Mouse (Mus musculus) urinary bladder, postnatal 14 days (tissue): ENCODE measurements around the gene Col18a1.

Experiments
- DNase-seq: peaks from one replicate; pipeline ENCODE4 v3.0.0; 2021; ENCODE audit warnings: low spot score

Gene Col18a1

DNA sequence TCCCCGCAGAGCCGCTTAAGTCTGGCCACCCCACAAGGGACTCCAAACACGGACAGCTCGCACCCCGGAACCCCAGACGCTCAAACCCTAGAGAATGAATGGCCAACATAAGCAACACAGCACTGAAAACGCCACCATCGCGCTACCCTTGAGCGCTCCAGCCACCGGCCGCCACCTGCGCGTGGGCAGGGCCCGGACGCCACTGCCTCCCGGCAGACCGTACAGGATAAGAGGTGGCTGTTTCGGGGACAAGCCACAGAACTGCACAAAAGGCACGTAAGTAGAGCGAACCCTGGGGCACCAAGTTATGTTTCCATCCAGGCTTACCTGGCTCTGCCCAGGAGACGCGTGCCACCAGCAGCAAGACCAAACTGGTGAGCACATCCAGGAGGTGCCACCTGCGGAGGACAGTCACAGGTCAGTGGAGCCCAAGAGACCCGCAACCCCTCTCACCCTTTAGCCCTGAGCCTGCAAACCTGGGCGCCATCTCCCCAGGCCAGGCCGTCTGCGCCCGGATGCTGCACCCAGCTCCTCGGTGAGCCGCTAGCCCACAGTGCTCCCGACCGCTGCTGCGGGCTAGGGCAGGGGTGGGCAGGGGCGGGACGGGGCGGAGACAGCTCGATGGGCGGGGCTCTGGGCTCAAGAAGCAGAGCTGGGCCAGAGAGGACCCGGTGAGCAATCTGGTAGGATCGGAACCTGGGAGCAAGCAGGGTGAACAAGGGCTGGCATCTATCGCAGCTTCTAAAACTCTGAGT lies at the start of gene Col18a1:
Gene Col18a1 (minus strand): TSS at position 586 of the 755 bp plus-strand sequence.
- DNase-seq = peak; percentile 72

GRCm38 (mm10) chr10:77215641-77216040 lies 49.3 kb upstream of the Col18a1 start:
- no peak for DNase-seq

DNA sequence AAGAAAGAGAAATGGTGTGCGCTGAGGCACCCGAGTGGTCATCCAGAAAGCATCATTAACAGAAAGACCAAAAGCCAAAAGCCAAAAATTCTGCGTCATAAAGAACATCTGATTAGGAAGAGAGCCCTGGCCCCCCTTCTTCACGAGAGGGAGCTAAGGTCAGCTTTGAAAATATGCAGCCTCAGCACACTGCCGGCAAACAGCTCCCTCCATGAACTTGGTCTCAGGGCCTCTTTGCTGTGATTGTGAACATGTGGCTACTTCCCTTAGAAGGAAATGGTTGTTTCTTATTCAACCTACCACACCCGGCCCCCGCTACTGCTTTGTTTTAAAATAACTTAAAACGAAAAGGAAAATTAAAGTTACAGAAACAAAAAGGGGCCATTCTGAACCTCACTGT lies 48.2 kb upstream of the Col18a1 start:
- DNase-seq = no peak

GRCm38 (mm10) chr10:77213483-77213882 lies 47.1 kb upstream of the Col18a1 start:
- no peak for DNase-seq

- no peak for DNase-seq
Measured at GRCm38 (mm10) chr10:77212354-77213120, 46.2 kb upstream of the Col18a1 start.

DNA sequence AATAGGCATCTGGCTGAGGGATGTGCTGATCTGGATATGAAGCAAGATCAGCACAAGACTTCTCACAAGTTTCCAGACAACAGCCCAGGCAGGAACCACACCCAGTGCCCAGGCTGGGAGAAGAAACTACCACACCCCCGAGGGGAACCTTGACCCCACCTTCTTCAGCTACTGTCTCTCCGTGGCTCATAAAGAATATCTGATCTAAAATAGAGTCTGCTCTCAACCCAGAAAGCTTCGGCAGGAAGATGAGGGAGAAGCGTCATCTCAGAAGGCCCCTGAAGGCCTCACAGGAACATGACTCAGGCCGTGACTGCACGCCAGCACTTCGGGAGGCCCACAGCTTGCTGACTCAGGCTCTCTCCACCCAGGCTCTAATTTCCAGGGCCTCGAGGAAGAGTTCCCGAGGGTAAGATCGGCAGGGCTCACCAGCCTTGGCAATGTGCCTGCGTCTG lies 44.8 kb upstream of the Col18a1 start:
- peak; percentile 83 for DNase-seq

- DNase-seq = no peak
Measured at GRCm38 (mm10) chr10:77210666-77211065, 44.3 kb upstream of the Col18a1 start.

DNA sequence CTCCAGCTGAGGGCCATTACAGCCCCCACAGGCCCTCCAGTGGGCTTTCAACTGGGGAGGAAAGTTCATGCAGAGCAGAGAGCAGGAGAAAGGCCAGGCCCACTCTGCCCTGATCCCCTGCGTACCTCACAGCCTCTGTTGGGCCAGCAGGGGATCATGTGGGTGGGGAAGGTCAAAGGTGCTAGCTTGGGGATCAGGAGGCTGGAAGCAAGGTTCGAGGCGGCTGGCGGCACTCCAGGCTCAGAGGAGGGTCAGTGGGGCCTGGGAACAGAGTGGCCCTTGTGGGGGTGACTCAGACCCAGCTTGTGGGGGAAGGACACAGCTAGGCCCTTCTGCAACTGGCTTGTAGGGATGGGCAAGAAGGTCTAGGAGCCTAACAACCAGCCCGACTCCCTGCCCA lies 42.9 kb upstream of the Col18a1 start:
- DNase-seq = no peak

DNA sequence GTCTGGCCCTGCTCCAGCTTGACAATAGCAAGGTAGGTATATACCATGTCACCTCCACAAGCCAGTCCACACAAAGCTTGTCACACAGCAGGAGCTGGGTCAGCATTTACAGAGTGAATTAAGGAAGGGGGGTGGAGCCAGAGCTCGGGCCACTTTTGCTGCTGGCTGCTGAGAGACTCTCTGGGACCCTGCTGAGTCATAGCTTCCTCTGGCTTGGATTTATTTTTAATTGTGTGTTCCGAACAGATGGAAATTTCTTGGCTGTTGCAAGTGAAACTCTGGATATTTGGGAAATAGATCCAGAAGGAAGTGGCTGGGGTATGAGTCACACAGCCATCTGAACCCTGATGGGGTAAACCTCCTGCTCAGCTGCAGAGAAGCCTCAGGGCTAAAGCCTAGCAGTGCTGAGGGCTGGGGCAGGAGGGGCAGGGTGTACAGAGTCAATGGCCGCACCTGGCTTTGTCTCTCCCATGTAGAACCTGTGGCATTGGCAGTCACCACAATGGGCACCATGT lies 40.3 kb upstream of the Col18a1 start:
- DNase-seq = peak; percentile 61

DNA sequence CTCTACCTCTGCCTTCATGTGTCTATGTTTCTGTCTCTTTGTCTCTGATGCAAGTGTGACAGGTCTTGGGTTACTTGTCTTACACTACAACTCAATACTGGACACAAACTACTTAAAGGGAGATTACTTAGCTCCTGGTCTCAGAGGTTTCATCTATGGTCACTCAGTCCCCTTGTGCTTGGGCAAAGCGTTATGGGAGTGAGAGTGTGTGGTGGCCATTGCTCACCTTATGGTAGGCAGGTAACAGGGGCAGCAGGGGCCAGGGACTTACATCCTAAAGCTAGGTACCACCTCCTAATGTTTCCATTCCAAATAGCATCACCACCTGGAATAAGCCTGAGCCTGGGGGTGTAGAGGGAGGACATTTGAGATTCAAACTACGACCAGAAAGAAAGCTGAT lies 39.8 kb upstream of the Col18a1 start:
- DNase-seq = no peak

GRCm38 (mm10) chr10:77203960-77204359 lies 37.6 kb upstream of the Col18a1 start:
- no peak for DNase-seq

DNA sequence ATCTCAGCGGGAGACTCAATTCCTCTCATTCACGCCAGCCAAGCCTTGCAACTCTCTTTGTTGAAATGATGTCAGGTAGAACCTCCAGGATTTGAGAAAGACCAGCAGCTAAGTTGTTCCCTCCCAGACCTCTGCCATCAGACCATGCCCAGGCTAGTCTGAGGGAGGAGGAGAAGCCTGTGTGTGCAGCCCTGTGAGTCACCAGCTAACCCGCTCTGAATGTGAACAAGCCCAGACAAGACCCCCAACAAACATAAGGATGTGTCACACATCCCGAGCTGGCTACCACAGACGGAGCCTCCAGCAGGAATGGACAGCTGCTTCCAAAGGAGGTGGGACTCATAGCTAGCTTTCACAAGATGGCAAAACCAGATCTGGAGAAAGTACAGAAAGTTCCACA lies 35.6 kb upstream of the Col18a1 start:
- peak; percentile 62 for DNase-seq

- DNase-seq = no peak
Measured at GRCm38 (mm10) chr10:77200295-77200694, 33.9 kb upstream of the Col18a1 start.

- no peak for DNase-seq
Measured at GRCm38 (mm10) chr10:77199229-77199628, 32.9 kb upstream of the Col18a1 start.

GRCm38 (mm10) chr10:77197469-77198209 lies 31.3 kb upstream of the Col18a1 start:
- DNase-seq = no peak

DNA sequence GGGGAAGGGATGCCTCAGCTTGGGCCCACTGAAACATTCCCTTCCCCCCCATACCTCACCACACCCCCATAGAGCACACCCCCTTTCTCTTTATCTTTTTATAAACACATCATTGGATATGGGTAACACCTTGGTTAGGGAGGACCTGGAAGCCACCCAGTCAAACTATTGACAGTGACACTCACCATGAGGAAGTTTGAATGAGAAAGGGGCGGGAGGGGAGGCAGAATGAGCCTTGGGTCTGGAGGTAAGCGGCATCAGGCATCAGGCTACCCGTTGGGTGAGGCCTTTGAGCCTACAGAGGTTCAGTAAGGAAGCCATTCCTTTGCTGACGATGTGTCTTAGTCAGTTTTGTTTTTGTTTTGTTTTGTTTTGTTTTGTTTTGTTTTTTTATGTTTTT lies 30.3 kb upstream of the Col18a1 start:
- DNase-seq = no peak

DNA sequence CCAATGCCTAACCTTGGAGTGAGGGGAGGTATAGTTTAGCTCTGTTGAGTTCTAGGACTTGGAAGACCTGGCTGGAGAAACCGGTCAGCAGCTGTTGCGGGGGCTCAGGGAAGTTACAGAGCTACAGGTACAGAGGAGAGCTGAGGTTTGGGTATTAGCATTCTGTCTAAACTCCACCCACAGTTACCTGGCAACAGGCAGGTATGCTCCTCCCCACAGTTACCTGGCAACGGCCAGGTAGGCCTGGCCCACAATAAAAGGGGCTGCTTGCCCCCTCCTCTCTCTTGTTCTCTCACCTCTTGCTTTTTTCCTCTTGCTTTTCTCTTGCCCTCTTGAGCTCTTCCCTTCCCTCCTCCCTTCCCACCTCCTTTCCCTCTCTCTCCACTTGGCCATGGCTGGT lies 29.8 kb upstream of the Col18a1 start:
- no peak for DNase-seq

DNA sequence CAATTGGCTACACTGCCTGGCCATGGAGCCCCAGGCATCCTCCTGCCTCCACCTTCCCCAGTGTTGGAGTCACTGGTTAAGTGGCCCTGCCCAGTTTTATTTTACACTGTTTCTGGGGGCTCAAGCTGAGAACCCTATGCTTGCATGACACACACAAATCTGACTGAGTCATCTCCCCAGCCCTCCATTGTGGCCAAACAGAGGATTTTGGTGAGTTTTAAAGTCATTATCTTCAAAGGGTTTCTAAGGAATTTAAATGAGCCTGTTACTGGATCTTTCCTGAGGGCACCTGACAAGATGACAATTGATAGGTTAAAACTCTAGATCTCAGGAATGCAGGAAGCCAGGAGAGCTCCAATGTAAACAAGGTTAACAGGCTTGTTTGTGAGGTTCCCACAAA lies 27.1 kb upstream of the Col18a1 start:
- DNase-seq = no peak

GRCm38 (mm10) chr10:77192745-77193144 lies 26.4 kb upstream of the Col18a1 start:
- no peak for DNase-seq

GRCm38 (mm10) chr10:77190967-77191915 lies 24.9 kb upstream of the Col18a1 start:
- DNase-seq = no peak

DNA sequence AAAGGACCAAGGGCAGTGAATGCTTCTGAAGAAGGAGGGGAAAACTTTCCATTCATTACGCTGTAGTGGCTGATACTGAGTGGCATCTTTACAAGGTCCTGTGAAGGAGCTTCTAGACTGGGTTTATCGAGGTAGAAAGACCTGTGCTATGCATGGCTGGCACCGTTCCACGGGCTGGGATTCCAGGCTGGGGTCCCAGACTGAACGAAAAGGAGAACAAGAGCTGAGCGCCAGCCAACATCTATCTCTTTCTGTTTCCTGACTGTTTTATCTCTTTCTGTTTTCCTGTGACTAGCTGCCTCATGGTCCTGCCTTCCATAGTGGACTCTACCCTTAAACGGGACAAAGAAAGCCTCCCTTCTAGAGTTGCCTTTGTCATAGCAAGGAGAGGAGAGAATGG lies 21.1 kb upstream of the Col18a1 start:
- DNase-seq = no peak
